Mouse (Mus musculus): ENCODE measurements around the gene 1700066M21Rik.

The 1700066M21Rik gene

GRCm38 (mm10) chr1:57394051-57394450 is 16.6 kb downstream of the 1700066M21Rik start:
- peak; percentile 65 for DNase-seq

- no peak for DNase-seq
These were observed 22.9 kb downstream of the 1700066M21Rik start for GRCm38 (mm10) chr1:57400321-57400720.

- DNase-seq: no peak
These were observed 23.5 kb downstream of the 1700066M21Rik start for GRCm38 (mm10) chr1:57400877-57401276.

GRCm38 (mm10) chr1:57402116-57402515 is 24.7 kb downstream of the 1700066M21Rik start:
- no peak for DNase-seq

DNA sequence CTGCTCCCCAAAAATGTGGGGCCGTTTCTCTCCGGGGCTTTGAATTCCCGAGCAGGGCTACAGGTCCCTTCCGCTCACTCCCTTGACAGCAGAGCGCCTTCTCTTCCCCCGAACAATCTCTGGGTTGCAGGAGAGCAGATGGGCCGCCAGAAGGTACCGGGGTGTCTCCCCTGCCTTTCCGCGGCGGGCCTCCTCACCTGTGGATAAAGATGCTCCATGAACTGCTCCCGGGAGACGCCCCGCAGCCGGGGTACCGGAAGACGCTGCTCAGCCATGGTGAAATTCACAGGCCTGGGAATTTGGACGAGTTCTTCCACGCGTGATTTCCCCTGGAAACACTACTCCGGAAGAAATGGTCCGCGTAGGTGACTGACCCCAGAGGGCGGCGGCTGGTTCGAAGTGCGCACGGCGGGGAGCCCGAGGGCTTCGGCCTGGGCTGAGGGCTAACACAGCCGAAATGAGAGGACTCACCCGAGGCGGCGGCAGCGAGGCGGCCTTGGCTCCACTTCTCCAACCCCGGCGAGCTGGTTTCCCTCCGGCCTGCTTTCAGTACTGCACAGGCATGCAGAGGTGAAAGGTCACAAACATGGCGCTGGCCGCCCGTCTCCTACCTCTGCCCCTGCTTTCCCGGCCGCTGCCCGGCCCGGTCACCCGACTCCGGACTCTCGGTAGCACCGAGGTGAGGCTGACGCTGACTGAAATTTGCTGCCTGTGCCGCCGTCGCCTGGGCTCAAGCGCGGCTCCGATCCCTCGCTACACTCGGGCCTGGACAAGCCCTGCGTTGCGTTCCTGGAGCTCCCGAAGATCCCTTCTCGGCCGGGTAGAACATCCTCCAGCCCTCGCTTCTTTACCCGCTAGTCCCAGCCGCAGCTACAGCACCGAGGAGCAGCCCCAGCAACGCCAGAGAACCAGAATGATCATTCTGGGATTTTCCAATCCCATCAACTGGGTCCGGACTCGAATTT is 29.0 kb downstream of the 1700066M21Rik start, which contains the start of the genes Maip1 and Tyw5:
Gene Maip1, plus strand, starts transcription at position 142 of the 965 bp plus-strand sequence.
Gene Tyw5, minus strand, starts transcription at position 915 of the 965 bp plus-strand sequence.
- DNase-seq: peak; percentile 78

GRCm38 (mm10) chr1:57408994-57409393 is 31.6 kb downstream of the 1700066M21Rik start:
- no peak for DNase-seq

GRCm38 (mm10) chr1:57413397-57413796 is 36.0 kb downstream of the 1700066M21Rik start:
- no peak for DNase-seq

DNA sequence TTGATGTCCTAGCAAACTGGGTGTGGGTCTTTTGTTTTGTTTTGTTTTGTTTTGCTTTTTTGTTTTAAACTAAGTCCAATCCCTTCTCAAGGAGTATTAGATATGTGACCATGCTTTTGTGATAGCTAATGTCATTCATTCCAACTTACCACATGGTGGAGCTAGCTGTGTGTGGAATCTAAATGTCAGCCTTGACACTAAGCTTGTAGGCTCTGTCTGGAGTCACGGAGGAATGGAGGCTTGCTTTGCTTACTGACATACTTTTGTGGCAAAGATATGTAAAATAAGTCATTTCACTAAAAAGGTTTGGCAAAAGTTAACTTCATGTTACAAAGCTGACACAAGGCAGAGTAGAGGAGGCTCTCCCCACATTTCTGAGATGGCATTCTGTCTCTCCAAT is 46.3 kb downstream of the 1700066M21Rik start:
- no peak for DNase-seq

- peak; percentile 92 for DNase-seq
These were observed 51.2 kb downstream of the 1700066M21Rik start for GRCm38 (mm10) chr1:57428368-57429308.

GRCm38 (mm10) chr1:57429786-57430483 is 52.5 kb downstream of the 1700066M21Rik start:
- peak; percentile 8 for DNase-seq

DNA sequence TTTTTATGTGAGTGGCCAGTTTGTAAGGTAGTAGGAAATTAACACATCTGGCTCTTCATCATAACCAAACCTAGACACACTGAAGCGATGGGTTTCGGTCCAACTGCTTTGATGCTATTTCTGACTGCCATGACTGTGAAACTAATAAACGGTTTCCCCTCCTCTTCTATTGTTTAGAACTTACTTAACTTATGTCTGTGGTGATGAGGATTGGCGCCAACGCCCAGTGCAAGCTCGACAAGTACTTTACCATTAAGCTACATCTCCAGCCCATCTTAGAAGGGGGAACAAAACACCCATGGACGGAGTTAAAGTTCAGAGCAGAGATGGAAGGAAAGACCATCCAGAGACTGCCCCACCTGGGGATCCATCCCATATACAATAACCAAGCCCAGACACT is 55.7 kb downstream of the 1700066M21Rik start:
- no peak for DNase-seq

All from right cerebral cortex, postnatal 14 days (tissue).